Mouse (Mus musculus) urinary bladder, postnatal 36 days (tissue): ENCODE results near the gene Gm8909.
A peak's percentile ranks its signal among the peaks of the same experiment; 100 is the strongest.
"Not testable (repeated sequence)": the region's sequence is repeated elsewhere in the genome, so short reads cannot be mapped to it uniquely, and the experiment has no call there.

ENCODE experiments used
- DNase-seq, 2 experiments: peaks; one replicate each; pipeline ENCODE4 v3.0.0; 2022; ENCODE audit warnings: low spot score in 2 of 2, mixed read lengths in 1 of 2

The Gm8909 gene

GRCm38 (mm10) chr17:36161129-36162051 lies 6.9 kb downstream of the Gm8909 start:
- DNase-seq: no peak

GRCm38 (mm10) chr17:36158264-36158663 lies 10.1 kb downstream of the Gm8909 start:
- DNase-seq: not testable (repeated sequence)

- DNase-seq: not testable (repeated sequence)
These were observed 10.6 kb downstream of the Gm8909 start for GRCm38 (mm10) chr17:36157782-36158181.

- no peak for DNase-seq
These were observed 13.8 kb downstream of the Gm8909 start for GRCm38 (mm10) chr17:36154271-36155149.

GRCm38 (mm10) chr17:36151200-36151599 lies 17.1 kb downstream of the Gm8909 start:
- DNase-seq: not testable (repeated sequence)

- DNase-seq: not testable (repeated sequence)
These were observed 19.9 kb downstream of the Gm8909 start for GRCm38 (mm10) chr17:36148468-36148867.

- not testable (repeated sequence) for DNase-seq
These were observed 21.4 kb downstream of the Gm8909 start for GRCm38 (mm10) chr17:36146937-36147336.

- not testable (repeated sequence) for DNase-seq
These were observed 22.5 kb downstream of the Gm8909 start for GRCm38 (mm10) chr17:36145861-36146156.

GRCm38 (mm10) chr17:36145111-36145860 lies 23.1 kb downstream of the Gm8909 start:
- DNase-seq: no peak

GRCm38 (mm10) chr17:36136299-36136848 lies 32.0 kb downstream of the Gm8909 start:
- DNase-seq: not testable (repeated sequence)

GRCm38 (mm10) chr17:36135421-36136231 lies 32.7 kb downstream of the Gm8909 start:
- DNase-seq: not testable (repeated sequence)

GRCm38 (mm10) chr17:36131516-36132265 lies 36.6 kb downstream of the Gm8909 start:
- DNase-seq: no peak

GRCm38 (mm10) chr17:36128968-36129817 lies 39.1 kb downstream of the Gm8909 start, which contains the start of gene Gm7030:
Gene Gm7030, minus strand, starts transcription at chr17:36129425.
- not testable (repeated sequence) for DNase-seq

GRCm38 (mm10) chr17:36128525-36128924 lies 39.8 kb downstream of the Gm8909 start:
- not testable (repeated sequence) for DNase-seq

- not testable (repeated sequence) for DNase-seq
These were observed 44.2 kb downstream of the Gm8909 start for GRCm38 (mm10) chr17:36124111-36124510.

GRCm38 (mm10) chr17:36121352-36122020 lies 46.9 kb downstream of the Gm8909 start, which contains the start of gene Gm19684:
Gene Gm19684, plus strand, starts transcription at chr17:36121678.
- peak in 1 of 2 experiments; percentile 15 for DNase-seq

GRCm38 (mm10) chr17:36120839-36121238 lies 47.5 kb downstream of the Gm8909 start:
- not testable (repeated sequence) for DNase-seq

- DNase-seq: not testable (repeated sequence)
These were observed 51.8 kb downstream of the Gm8909 start for GRCm38 (mm10) chr17:36116545-36116944.
